Mouse (Mus musculus) hindbrain, embryonic 12.5 days (tissue): ENCODE data around the gene Dnmt3b. TPM values are rescaled to one million over a fixed set of nuclear protein-coding genes. Genes with fewer than 3 reads are reported as not detected.

ENCODE experiments used
- ATAC-seq: fragments of 200-750 bp; cut with Nextera tagmentation; 2 replicates; pipeline ENCODE4 v1.8.0; 2017; ENCODE audit warnings: moderate TSS enrichment; ENCODE audit not compliant: low FRiP score
- H3K27ac ChIP-seq: fragments of 300-500 bp; sonication (generic); 2 replicates; pipeline ENCODE4 v1.5.1; 2016; ENCODE audit warnings: mild to moderate bottlenecking
- H3K27me3 ChIP-seq: fragments of 300-500 bp; sonication (generic); 2 replicates; pipeline ENCODE4 v1.6.1; 2016; ENCODE audit warnings: mild to moderate bottlenecking
- H3K36me3 ChIP-seq: fragments of 300-500 bp; sonication (generic); 2 replicates; pipeline ENCODE4 v1.6.1; 2016; ENCODE audit warnings: mild to moderate bottlenecking
- H3K4me1 ChIP-seq: fragments of 300-500 bp; sonication (generic); 2 replicates; pipeline ENCODE4 v1.6.1; 2016
- H3K4me2 ChIP-seq: fragments of 300-500 bp; sonication (generic); replicated peaks from 2 replicates; pipeline ENCODE4 v1.6.1; 2016; ENCODE audit warnings: mild to moderate bottlenecking
- H3K4me3 ChIP-seq: fragments of 300-500 bp; sonication (generic); 2 replicates; pipeline ENCODE4 v1.5.1; 2016; ENCODE audit warnings: mild to moderate bottlenecking
- H3K9ac ChIP-seq: fragments of 300-500 bp; sonication (generic); 2 replicates; pipeline ENCODE4 v1.6.1; 2016; ENCODE audit warnings: mild to moderate bottlenecking, moderate library complexity
- H3K9me3 ChIP-seq: fragments of 300-500 bp; sonication (generic); replicated peaks from 2 replicates; pipeline ENCODE4 v1.6.1; 2016; ENCODE audit warnings: mild to moderate bottlenecking
- WGBS: fragments of 180-500 bp; shearing (Covaris S2); methylation state at CpG from one replicate; pipeline ENCODE4 v1.1.7; 2016; 5-methylcytosine and 5-hydroxymethylcytosine counted together
- polyA plus RNA-seq: library from polyadenylated mRNA; unstranded; fragments of >200 nt; fragmentation: Nextera tagmentation; extraction: Ambion mirVana; gene quantifications from 2 replicates; pipeline ENCODE4 v1.2.1, GENCODE M21; 2016

Gene Dnmt3b
- polyA plus RNA-seq, 1 experiment from 2014 or later = 9.5 TPM

GRCm38 (mm10) chr2:153734033-153734432, 84.8 kb downstream of the Dnmt3b start:
- no peaks in the 10 kb centered on the region for H3K36me3 ChIP-seq
- H3K9me3 ChIP-seq = no peaks in the 10 kb centered on the region
- H3K9ac ChIP-seq = no peak overlapping the region
- 80% methylated on average over 4 of the region's 4 CpGs for WGBS
- no peak for ATAC-seq
- 0 out of 2 replicates have a peak, but pooled peaks cover 2% of the 10 kb centered on the region for H3K4me1 ChIP-seq
- H3K27me3 ChIP-seq = no peaks in the 10 kb centered on the region
- no peak overlapping the region for H3K4me2 ChIP-seq
- no peak overlapping the region for H3K27ac ChIP-seq
- no peak overlapping the region for H3K4me3 ChIP-seq

Other genes starting within 250 kb of the Dnmt3b start
- gene 4930404H24Rik, start 156.7 kb upstream of the Dnmt3b start, polyA plus RNA-seq = not detected in 2 replicates
- 33.9 and 36.8 TPM in 2 replicates for gene Nol4l, start 119.5 kb upstream of the Dnmt3b start, polyA plus RNA-seq
- gene Commd7, start 16.7 kb upstream of the Dnmt3b start, polyA plus RNA-seq = 68.6 and 71.8 TPM in 2 replicates
- 0.17 TPM in 1 of 2 replicates, not detected in the other for gene Dnmt3c, start 47.2 kb downstream of the Dnmt3b start, polyA plus RNA-seq
- 369 and 427 TPM in 2 replicates for gene Mapre1, start 91.8 kb downstream of the Dnmt3b start, polyA plus RNA-seq
- 0.07 TPM in 1 of 2 replicates, not detected in the other for gene Efcab8, start 130.5 kb downstream of the Dnmt3b start, polyA plus RNA-seq
- gene Sun5, start 221.6 kb downstream of the Dnmt3b start, polyA plus RNA-seq = not detected in 2 replicates
- gene Bpifb2, start 225.6 kb downstream of the Dnmt3b start, polyA plus RNA-seq = not detected in 2 replicates